Mouse (Mus musculus): ENCODE measurements around the gene Macf1. TPM values are rescaled to one million over a fixed set of nuclear protein-coding genes. Genes with fewer than 3 reads are reported as not detected.
A peak's percentile ranks its signal among the peaks of the same experiment; 100 is the strongest.

Gene Macf1
- total and polyA plus RNA-seq, 2 experiments from 2014 or later = 57.3 to 243 TPM

DNA sequence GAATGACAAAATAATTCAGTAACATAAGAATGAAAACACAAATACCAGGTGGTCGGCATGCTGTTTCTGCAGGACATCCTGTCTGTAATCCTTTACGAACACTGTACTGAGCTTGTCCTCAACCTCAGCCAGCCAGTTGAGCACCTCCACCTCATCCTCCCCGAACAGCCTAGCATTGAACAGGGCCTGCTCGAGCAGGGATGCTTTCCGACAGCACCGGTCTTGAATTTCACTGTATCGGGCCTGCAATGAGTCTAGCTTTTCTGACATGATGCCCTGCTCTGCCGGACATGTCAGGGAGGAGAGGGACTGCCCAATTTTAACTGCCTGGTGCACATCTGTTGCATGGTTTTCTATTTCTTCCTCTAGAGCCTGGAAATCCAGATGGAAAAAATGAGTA, 287.1 kb downstream of the Macf1 start:
- Histone ChIP-seq H3K4me3 (ENCODE audit: low read length) (no peak overlapping the region), H3K4me2 (ENCODE audit: low read depth, low read length) (no peak overlapping the region), H3K27ac (no peak overlapping the region), H3K36me3 (ENCODE audit: insufficient read depth, low read length) (peaks cover 37% of the 10 kb centered on the region), H3K4me1 (ENCODE audit: insufficient read depth, low read length) (no peaks in the 10 kb centered on the region), H3K27me3 (ENCODE audit: insufficient read depth, low read length) (no peaks in the 10 kb centered on the region), H3K9me3 (ENCODE audit: low read length) (no peaks in the 10 kb centered on the region), H3K9ac (replicated peaks; ENCODE audit: low read length) (no peak overlapping the region)
- no peak for DNase-seq (ENCODE audit: low spot score)
- 94% methylated on average over 8 of the region's 8 CpGs for WGBS
- TF ChIP-seq CTCF (IDR thresholded peaks at IDR 0.05; ENCODE audit: low read depth) = no peak
- no peak for ATAC-seq

- Histone ChIP-seq H3K4me1 (ENCODE audit: insufficient read depth, low read length) (no peaks in the 10 kb centered on the region), H3K27me3 (ENCODE audit: insufficient read depth, low read length) (no peaks in the 10 kb centered on the region), H3K27ac (no peak overlapping the region), H3K4me3 (ENCODE audit: low read length) (no peak overlapping the region), H3K36me3 (ENCODE audit: insufficient read depth, low read length) (peaks cover 43% of the 10 kb centered on the region), H3K9ac (replicated peaks; ENCODE audit: low read length) (no peak overlapping the region), H3K4me2 (ENCODE audit: low read depth, low read length) (no peak overlapping the region), H3K9me3 (ENCODE audit: low read length) (no peaks in the 10 kb centered on the region)
- DNase-seq (ENCODE audit: low spot score) (no peak), ATAC-seq (no peak)
- TF ChIP-seq CTCF (IDR thresholded peaks at IDR 0.05; ENCODE audit: low read depth) = peak; percentile 35
- WGBS = 100% methylated on average over 2 of the region's 2 CpGs
Observed at GRCm38 (mm10) chr4:123395435-123396000, 288.6 kb downstream of the Macf1 start.

- TF ChIP-seq CTCF (IDR thresholded peaks at IDR 0.05; ENCODE audit: low read depth) = no peak
- H3K9ac ChIP-seq (replicated peaks; ENCODE audit: low read length) = no peak overlapping the region
- no peak overlapping the region for H3K27ac ChIP-seq
- no peak for ATAC-seq
- H3K36me3 ChIP-seq (ENCODE audit: insufficient read depth, low read length) = peaks cover 43% of the 10 kb centered on the region
- 87% methylated on average over 5 of the region's 5 CpGs for WGBS
- no peaks in the 10 kb centered on the region for H3K4me1 ChIP-seq (ENCODE audit: insufficient read depth, low read length)
- DNase-seq (ENCODE audit: low spot score) = no peak
- no peaks in the 10 kb centered on the region for H3K27me3 ChIP-seq (ENCODE audit: insufficient read depth, low read length)
- no peaks in the 10 kb centered on the region for H3K9me3 ChIP-seq (ENCODE audit: low read length)
- no peak overlapping the region for H3K4me3 ChIP-seq (ENCODE audit: low read length)
- H3K4me2 ChIP-seq (ENCODE audit: low read depth, low read length) = no peak overlapping the region
Observed at GRCm38 (mm10) chr4:123394878-123395277, 289.3 kb downstream of the Macf1 start.

DNA sequence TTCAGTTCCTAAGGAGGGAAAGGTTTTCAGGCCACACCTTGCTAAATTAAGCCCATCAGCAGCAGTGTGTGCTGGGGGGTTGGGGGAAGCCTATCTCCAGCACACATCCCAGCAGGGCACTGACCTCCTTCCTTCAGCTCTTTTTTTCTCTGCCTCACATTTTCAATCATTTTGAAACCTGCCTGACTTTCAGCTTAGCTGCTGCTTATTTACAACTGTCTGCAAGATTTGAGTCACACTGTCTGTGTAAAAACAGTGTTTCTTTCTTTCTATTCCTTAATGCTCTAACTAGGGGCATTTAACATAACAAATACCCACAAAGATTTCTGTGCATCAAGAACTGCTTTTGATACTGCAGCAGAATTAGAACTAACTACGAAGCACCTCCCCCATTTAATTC, 289.9 kb downstream of the Macf1 start:
- Histone ChIP-seq H3K9me3 (ENCODE audit: low read length) (no peaks in the 10 kb centered on the region), H3K9ac (replicated peaks; ENCODE audit: low read length) (no peak overlapping the region), H3K27me3 (ENCODE audit: insufficient read depth, low read length) (no peaks in the 10 kb centered on the region), H3K4me1 (ENCODE audit: insufficient read depth, low read length) (no peaks in the 10 kb centered on the region), H3K36me3 (ENCODE audit: insufficient read depth, low read length) (peaks cover 42% of the 10 kb centered on the region), H3K4me3 (ENCODE audit: low read length) (no peak overlapping the region), H3K27ac (no peak overlapping the region), H3K4me2 (ENCODE audit: low read depth, low read length) (no peak overlapping the region)
- ATAC-seq (no peak), DNase-seq (ENCODE audit: low spot score) (no peak)
- TF ChIP-seq CTCF (IDR thresholded peaks at IDR 0.05; ENCODE audit: low read depth) = no peak
- WGBS = 53% methylated on average over 1 of the region's 1 CpGs

DNA sequence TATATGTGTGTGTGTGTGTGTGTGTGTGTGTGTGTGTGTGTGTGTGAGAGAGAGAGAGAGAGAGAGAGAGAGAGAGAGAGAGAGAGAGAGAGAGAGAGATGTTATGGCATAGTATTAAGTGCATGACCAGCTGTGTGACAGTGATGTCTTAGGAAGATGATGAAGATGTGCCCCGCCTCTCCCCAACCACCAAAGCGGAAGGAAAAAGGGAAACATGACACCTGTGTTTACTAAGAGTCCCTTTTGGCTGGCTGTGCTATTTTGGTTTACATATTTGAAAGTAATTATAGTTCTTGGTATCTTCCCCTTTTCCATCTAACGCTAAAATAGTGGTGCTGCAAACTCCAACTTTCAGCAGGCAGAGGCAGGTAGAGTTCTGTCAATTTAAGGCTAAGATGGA, 291.2 kb downstream of the Macf1 start:
- ATAC-seq (no peak), DNase-seq (ENCODE audit: low spot score) (no peak)
- 94% methylated on average over 3 of the region's 3 CpGs for WGBS
- no peaks in the 10 kb centered on the region for H3K27me3 ChIP-seq (ENCODE audit: insufficient read depth, low read length)
- no peak overlapping the region for H3K27ac ChIP-seq
- no peak overlapping the region for H3K4me3 ChIP-seq (ENCODE audit: low read length)
- H3K9me3 ChIP-seq (ENCODE audit: low read length) = no peaks in the 10 kb centered on the region
- H3K4me2 ChIP-seq (ENCODE audit: low read depth, low read length) = no peak overlapping the region
- H3K36me3 ChIP-seq (ENCODE audit: insufficient read depth, low read length) = peaks cover 46% of the 10 kb centered on the region
- TF ChIP-seq CTCF (IDR thresholded peaks at IDR 0.05; ENCODE audit: low read depth) = no peak
- H3K9ac ChIP-seq (replicated peaks; ENCODE audit: low read length) = no peak overlapping the region
- no peaks in the 10 kb centered on the region for H3K4me1 ChIP-seq (ENCODE audit: insufficient read depth, low read length)

DNA sequence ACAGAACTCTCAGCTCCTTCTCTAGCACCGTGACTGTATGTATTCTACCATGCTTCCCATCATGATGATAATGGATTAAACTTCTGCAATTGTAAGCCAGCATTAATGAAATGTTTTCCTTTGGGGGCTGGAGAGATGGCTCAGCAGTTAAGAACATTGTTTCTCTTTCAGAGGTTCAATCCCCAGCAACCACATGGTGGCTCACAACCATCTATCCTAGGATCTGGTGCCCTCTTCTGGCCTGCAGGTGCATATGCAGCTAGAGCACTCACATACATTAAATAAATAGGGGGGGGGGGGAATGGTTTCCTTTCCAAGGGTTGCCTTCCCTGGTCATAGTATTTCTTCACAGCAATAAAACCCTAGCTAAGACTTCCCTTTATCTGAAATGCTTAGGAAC, 292.0 kb downstream of the Macf1 start:
- H3K9me3 ChIP-seq (ENCODE audit: low read length) = no peaks in the 10 kb centered on the region
- H3K36me3 ChIP-seq (ENCODE audit: insufficient read depth, low read length) = peaks cover 42% of the 10 kb centered on the region
- no peak overlapping the region for H3K27ac ChIP-seq
- H3K4me1 ChIP-seq (ENCODE audit: insufficient read depth, low read length) = no peaks in the 10 kb centered on the region
- ATAC-seq (no peak), DNase-seq (ENCODE audit: low spot score) (peak; percentile 49)
- no peak overlapping the region for H3K4me3 ChIP-seq (ENCODE audit: low read length)
- 77% methylated on average over 1 of the region's 1 CpGs for WGBS
- no peak overlapping the region for H3K9ac ChIP-seq (replicated peaks; ENCODE audit: low read length)
- no peaks in the 10 kb centered on the region for H3K27me3 ChIP-seq (ENCODE audit: insufficient read depth, low read length)
- no peak overlapping the region for H3K4me2 ChIP-seq (ENCODE audit: low read depth, low read length)
- peak; percentile 70 for TF ChIP-seq CTCF (IDR thresholded peaks at IDR 0.05; ENCODE audit: low read depth)

GRCm38 (mm10) chr4:123385028-123385427, 299.1 kb downstream of the Macf1 start:
- H3K27me3 ChIP-seq (ENCODE audit: insufficient read depth, low read length) = no peaks in the 10 kb centered on the region
- WGBS = 20% methylated on average over 1 of the region's 1 CpGs
- no peaks in the 10 kb centered on the region for H3K9me3 ChIP-seq (ENCODE audit: low read length)
- ATAC-seq (no peak), DNase-seq (ENCODE audit: low spot score) (peak; percentile 42)
- H3K4me1 ChIP-seq (ENCODE audit: insufficient read depth, low read length) = no peaks in the 10 kb centered on the region
- H3K36me3 ChIP-seq (ENCODE audit: insufficient read depth, low read length) = peaks cover 74% of the 10 kb centered on the region
- no peak overlapping the region for H3K4me2 ChIP-seq (ENCODE audit: low read depth, low read length)
- H3K27ac ChIP-seq = peak overlapping the region; percentile 52
- no peak for TF ChIP-seq CTCF (IDR thresholded peaks at IDR 0.05; ENCODE audit: low read depth)
- no peak overlapping the region for H3K4me3 ChIP-seq (ENCODE audit: low read length)
- H3K9ac ChIP-seq (replicated peaks; ENCODE audit: low read length) = no peak overlapping the region
